ENCODE assay signal across 10 mouse cellular contexts in the genomic region with DNA sequence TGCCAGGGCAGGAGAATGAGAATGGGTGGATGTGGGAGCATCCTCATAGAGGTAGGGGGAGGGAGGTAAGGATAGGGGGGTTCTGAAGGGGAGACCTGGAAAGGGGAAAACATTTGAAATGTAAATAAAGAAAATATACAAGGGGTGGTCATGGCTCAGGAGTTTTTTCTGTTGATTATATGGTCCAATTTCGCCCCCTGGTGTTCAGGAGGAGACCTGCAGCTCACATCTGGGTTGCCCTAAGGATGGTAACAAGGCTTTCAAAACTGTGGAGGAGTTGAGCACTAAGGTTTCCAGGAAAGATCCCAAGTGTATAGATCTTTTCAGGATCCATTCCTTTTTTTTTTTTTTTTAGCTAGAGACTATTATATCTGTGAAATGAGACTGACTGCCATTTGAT. TPM values are rescaled to one million over a fixed set of nuclear protein-coding genes. Genes with fewer than 3 reads are reported as not detected.
DNase-seq lines count a peak whose midpoint lies in the region; ATAC-seq and TF ChIP-seq lines count a peak whose summit lies in the region.
"Had no signal": no experiment of that assay in that cellular context is flagged by ENCODE, and none has a peak within 500 bp of the region (broad histone marks: within the 10 kb centered on the region; RNA-seq: fewer than 3 reads in every experiment).

No protein-coding gene starts in this region.

- no peak for ATAC-seq in hindbrain, embryonic 12.5 days (ENCODE audit: low FRiP score)

- DNase-seq in hindbrain, embryonic 10.5 days (ENCODE audit: low spot score) = peak; percentile 25
- peak; percentile 46 for DNase-seq in adipocyte (ENCODE audit: low spot score)
- peak; percentile 19 for DNase-seq in gastrocnemius, postnatal 10 days
- peak; percentile 37 for DNase-seq in limb, embryonic 10.5 days (ENCODE audit: low spot score)
- peak; percentile 40 for DNase-seq in retina, postnatal 1 day
- DNase-seq in Muller cell, postnatal 12 days (ENCODE audit: inconsistent ontology term) = no peak

- no peak overlapping the region for H3K27ac ChIP-seq in hindbrain, embryonic 10.5 days
- H3K27ac ChIP-seq in hindbrain, embryonic 12.5 days = no peak overlapping the region
- no peak overlapping the region for H3K27ac ChIP-seq in limb, embryonic 10.5 days
- H3K27ac ChIP-seq: embryonic facial prominence, embryonic 15.5 days; limb, embryonic 13.5 days had no signal

- no peak overlapping the region for H3K4me3 ChIP-seq in hindbrain, embryonic 10.5 days
- H3K4me3 ChIP-seq in hindbrain, embryonic 12.5 days = no peak overlapping the region
- H3K4me3 ChIP-seq in E14TG2a.4 (replicated peaks; ENCODE audit: low read length) = no peak overlapping the region
- H3K4me3 ChIP-seq in limb, embryonic 10.5 days = no peak overlapping the region
- H3K4me3 ChIP-seq: embryonic facial prominence, embryonic 15.5 days; limb, embryonic 13.5 days had no signal

- no peaks in the 10 kb centered on the region for H3K27me3 ChIP-seq in hindbrain, embryonic 10.5 days (ENCODE audit: insufficient read depth, poor library complexity, severe bottlenecking)
- no peaks in the 10 kb centered on the region for H3K27me3 ChIP-seq in hindbrain, embryonic 12.5 days
- no peaks in the 10 kb centered on the region for H3K27me3 ChIP-seq in E14TG2a.4 (ENCODE audit: insufficient read depth, low read length)
- H3K27me3 ChIP-seq in limb, embryonic 10.5 days (ENCODE audit: low read depth, poor library complexity, severe bottlenecking) = no peaks in the 10 kb centered on the region
- H3K27me3 ChIP-seq: embryonic facial prominence, embryonic 15.5 days; limb, embryonic 13.5 days had no signal

- 0 out of 2 replicates have a peak, but pooled peaks cover 5% of the 10 kb centered on the region for H3K4me1 ChIP-seq in hindbrain, embryonic 10.5 days (replicated peaks)
- H3K4me1 ChIP-seq in hindbrain, embryonic 12.5 days = 0 out of 2 replicates have a peak, but pooled peaks cover 3% of the 10 kb centered on the region
- peaks cover 26% of the 10 kb centered on the region for H3K4me1 ChIP-seq in E14TG2a.4 (replicated peaks; ENCODE audit: low read depth, low read length)
- H3K4me1 ChIP-seq in limb, embryonic 10.5 days = peaks cover 10% of the 10 kb centered on the region
- H3K4me1 ChIP-seq: embryonic facial prominence, embryonic 15.5 days had no signal

- no peaks in the 10 kb centered on the region for H3K36me3 ChIP-seq in hindbrain, embryonic 10.5 days
- H3K36me3 ChIP-seq in hindbrain, embryonic 12.5 days = no peaks in the 10 kb centered on the region
- H3K36me3 ChIP-seq in E14TG2a.4 (ENCODE audit: insufficient read depth, low read length) = peaks cover 18% of the 10 kb centered on the region
- no peaks in the 10 kb centered on the region for H3K36me3 ChIP-seq in limb, embryonic 10.5 days
- H3K36me3 ChIP-seq: embryonic facial prominence, embryonic 15.5 days; limb, embryonic 13.5 days had no signal

- no peak overlapping the region for H3K9ac ChIP-seq in hindbrain, embryonic 12.5 days
- H3K9ac ChIP-seq: embryonic facial prominence, embryonic 15.5 days; limb, embryonic 13.5 days had no signal

- 0% methylated on average over 1 of the region's 1 CpGs for WGBS in hindbrain, embryonic 10.5 days
- WGBS in hindbrain, embryonic 12.5 days = 0% methylated on average over 1 of the region's 1 CpGs
- 0% methylated on average over 1 of the region's 1 CpGs for WGBS in limb, embryonic 10.5 days

- TF ChIP-seq CTCF in E14TG2a.4 (conservative IDR thresholded peaks at IDR 0.05; ENCODE audit: low read length) = peak; percentile 55

- no peak overlapping the region for H3K4me2 ChIP-seq in hindbrain, embryonic 12.5 days (replicated peaks)
- H3K4me2 ChIP-seq: embryonic facial prominence, embryonic 15.5 days; limb, embryonic 13.5 days had no signal

- H3K9me3 ChIP-seq in hindbrain, embryonic 10.5 days = no peaks in the 10 kb centered on the region
- H3K9me3 ChIP-seq in hindbrain, embryonic 12.5 days (replicated peaks) = no peaks in the 10 kb centered on the region
- no peaks in the 10 kb centered on the region for H3K9me3 ChIP-seq in E14TG2a.4 (ENCODE audit: low read length)
- no peaks in the 10 kb centered on the region for H3K9me3 ChIP-seq in limb, embryonic 10.5 days (replicated peaks)
- H3K9me3 ChIP-seq: embryonic facial prominence, embryonic 15.5 days; limb, embryonic 13.5 days had no signal

RNA-seq across cellular contexts. Expression of a gene that starts 2.0 kb away (rescaled TPM):
- 0.92 and 2.2 TPM in 2 replicates for polyA plus RNA-seq in hindbrain, embryonic 10.5 days (2016; fragmentation: Nextera tagmentation; extraction: Ambion mirVana)
- 0.81 and 1.8 TPM in 2 replicates for polyA plus RNA-seq in hindbrain, embryonic 12.5 days (2016; fragmentation: Nextera tagmentation; extraction: Ambion mirVana)
- 1 to 10 TPM; 4.9 to 7.8 TPM for total RNA-seq in gastrocnemius, postnatal 10 days (2021)
- polyA plus RNA-seq in limb, embryonic 10.5 days (2016; fragmentation: Nextera tagmentation; extraction: Ambion mirVana) = 1.5 and 1.7 TPM in 2 replicates
